Mouse (Mus musculus): ENCODE data around the gene Gm21256. TPM values are rescaled to one million over a fixed set of nuclear protein-coding genes. Genes with fewer than 3 reads are reported as not detected.
"Not testable (repeated sequence)": the region's sequence is repeated elsewhere in the genome, so short reads cannot be mapped to it uniquely, and the experiment has no call there.

The Gm21256 gene
- not detected for total RNA-seq (2022)

GRCm38 (mm10) chrY:47450660-47451059 lies at the start of gene Gm21256:
Gm21256 (plus strand) TSS chrY:47450960.
- not testable (repeated sequence) for DNase-seq (ENCODE audit: low spot score in 2 of 2)

Other genes starting within 250 kb of the Gm21256 start
- gene Gm21170, start 240.1 kb downstream of the Gm21256 start, total RNA-seq (2022) = not detected

All from gastrocnemius, adult 8-10 months (tissue).